Mouse (Mus musculus) liver, embryonic 18 days (tissue): ENCODE data around the gene Hook2. TPM values are rescaled to one million over a fixed set of nuclear protein-coding genes. Genes with fewer than 3 reads are reported as not detected.

Experiments used
- polyA plus RNA-seq: library from polyadenylated mRNA; depleted of rRNA; stranded (reverse); fragments of >200 nt; gene quantifications from 2 replicates; pipeline ENCODE4 v1.2.3, GENCODE M21; 2012; rRNA removed

Gene Hook2
- 10.3 and 12.2 TPM in 2 replicates for polyA plus RNA-seq

GRCm38 (mm10) chr8:84990349-84990748, at the start of gene Hook2:
Hook2 (plus strand) TSS chr8:84990603.

GRCm38 (mm10) chr8:84946528-84947240, 43.7 kb upstream of the Hook2 start, which contains the start of gene Rtbdn:
Rtbdn (plus strand) TSS chr8:84946991.

GRCm38 (mm10) chr8:84969241-84970134, 20.9 kb upstream of the Hook2 start, which contains the start of the genes Gm49661, Prdx2 and Rnaseh2a:
Gm49661 (minus strand) TSS chr8:84969433.
Prdx2 (plus strand) TSS chr8:84969587.
Rnaseh2a (minus strand) TSS chr8:84969767.

GRCm38 (mm10) chr8:84978248-84978940, 12.0 kb upstream of the Hook2 start, which contains the start of gene Junb:
Junb (minus strand) TSS chr8:84978718.

GRCm38 (mm10) chr8:85014431-85014830, 24.0 kb downstream of the Hook2 start, which contains the start of gene Best2:
Best2 (minus strand) TSS chr8:85014531.

GRCm38 (mm10) chr8:85025098-85025932, 34.9 kb downstream of the Hook2 start, which contains the start of gene Asna1:
Asna1 (minus strand) TSS chr8:85025281.

GRCm38 (mm10) chr8:85026670-85027515, 36.5 kb downstream of the Hook2 start, which contains the start of gene Trir:
Trir (plus strand) TSS chr8:85026823.

GRCm38 (mm10) chr8:85036718-85037365, 46.4 kb downstream of the Hook2 start, which contains the start of gene Tnpo2:
Tnpo2 (plus strand) TSS chr8:85036915.

Other genes with a start within 250 kb of the Hook2 start
- gene Nfix, start 190.3 kb upstream of the Hook2 start, polyA plus RNA-seq, result 1.3 and 1.7 TPM in 2 replicates
- gene Dand5, start 167.8 kb upstream of the Hook2 start, polyA plus RNA-seq, result 1.9 and 2.0 TPM in 2 replicates
- 25.2 and 27.4 TPM in 2 replicates for gene Gadd45gip1, start 159.1 kb upstream of the Hook2 start, polyA plus RNA-seq
- gene Rad23a, start 149.9 kb upstream of the Hook2 start, polyA plus RNA-seq, result 108 and 113 TPM in 2 replicates
- gene Calr, start 143.7 kb upstream of the Hook2 start, polyA plus RNA-seq, result 389 and 417 TPM in 2 replicates
- 37.4 and 40.3 TPM in 2 replicates for gene Farsa, start 133.6 kb upstream of the Hook2 start, polyA plus RNA-seq
- gene Syce2, start 118.5 kb upstream of the Hook2 start, polyA plus RNA-seq, result 11.5 and 11.9 TPM in 2 replicates
- 84.3 and 97.5 TPM in 2 replicates for gene Gcdh, start 96.7 kb upstream of the Hook2 start, polyA plus RNA-seq
- 82.0 and 97.2 TPM in 2 replicates for gene Klf1, start 88.7 kb upstream of the Hook2 start, polyA plus RNA-seq
- 12.9 and 13.0 TPM in 2 replicates for gene Dnase2a, start 82.0 kb upstream of the Hook2 start, polyA plus RNA-seq
- gene Mast1, start 53.2 kb upstream of the Hook2 start, polyA plus RNA-seq, result 0.07 and 0.08 TPM in 2 replicates
- gene Rtbdn, start 43.6 kb upstream of the Hook2 start, polyA plus RNA-seq, result not detected in 2 replicates
- gene Gm49661, start 21.2 kb upstream of the Hook2 start, polyA plus RNA-seq, result 0.58 TPM in 1 of 2 replicates, not detected in the other
- gene Prdx2, start 21.0 kb upstream of the Hook2 start, polyA plus RNA-seq, result 467 and 538 TPM in 2 replicates
- gene Rnaseh2a, start 20.8 kb upstream of the Hook2 start, polyA plus RNA-seq, result 37.4 and 40.1 TPM in 2 replicates
- 11.6 and 18.6 TPM in 2 replicates for gene Junb, start 11.9 kb upstream of the Hook2 start, polyA plus RNA-seq
- gene Best2, start 23.9 kb downstream of the Hook2 start, polyA plus RNA-seq, result not detected in 2 replicates
- 63.3 and 64.0 TPM in 2 replicates for gene Asna1, start 34.7 kb downstream of the Hook2 start, polyA plus RNA-seq
- 83.5 and 105 TPM in 2 replicates for gene Trir, start 36.2 kb downstream of the Hook2 start, polyA plus RNA-seq
- 18.0 and 21.4 TPM in 2 replicates for gene Tnpo2, start 46.3 kb downstream of the Hook2 start, polyA plus RNA-seq
- gene Fbxw9, start 69.5 kb downstream of the Hook2 start, polyA plus RNA-seq, result 11.8 and 12.7 TPM in 2 replicates
- gene Gm5741, start 77.4 kb downstream of the Hook2 start, polyA plus RNA-seq, result 0.26 TPM in 1 of 2 replicates, not detected in the other
- gene Dhps, start 81.2 kb downstream of the Hook2 start, polyA plus RNA-seq, result 17.8 and 18.4 TPM in 2 replicates
- 39.8 and 41.3 TPM in 2 replicates for gene Wdr83os, start 90.1 kb downstream of the Hook2 start, polyA plus RNA-seq
- 22.9 and 26.2 TPM in 2 replicates for gene Wdr83, start 90.7 kb downstream of the Hook2 start, polyA plus RNA-seq
- 41.9 and 48.3 TPM in 2 replicates for gene Man2b1, start 92.7 kb downstream of the Hook2 start, polyA plus RNA-seq
- gene Zfp791, start 132.5 kb downstream of the Hook2 start, polyA plus RNA-seq, result 4.4 and 5.3 TPM in 2 replicates
- not detected in 2 replicates for gene Cks1brt, start 161.3 kb downstream of the Hook2 start, polyA plus RNA-seq
- not detected in 2 replicates for gene Olfr371, start 235.4 kb downstream of the Hook2 start, polyA plus RNA-seq